ENCODE assay signal across 8 mouse cellular contexts in the genomic region with DNA sequence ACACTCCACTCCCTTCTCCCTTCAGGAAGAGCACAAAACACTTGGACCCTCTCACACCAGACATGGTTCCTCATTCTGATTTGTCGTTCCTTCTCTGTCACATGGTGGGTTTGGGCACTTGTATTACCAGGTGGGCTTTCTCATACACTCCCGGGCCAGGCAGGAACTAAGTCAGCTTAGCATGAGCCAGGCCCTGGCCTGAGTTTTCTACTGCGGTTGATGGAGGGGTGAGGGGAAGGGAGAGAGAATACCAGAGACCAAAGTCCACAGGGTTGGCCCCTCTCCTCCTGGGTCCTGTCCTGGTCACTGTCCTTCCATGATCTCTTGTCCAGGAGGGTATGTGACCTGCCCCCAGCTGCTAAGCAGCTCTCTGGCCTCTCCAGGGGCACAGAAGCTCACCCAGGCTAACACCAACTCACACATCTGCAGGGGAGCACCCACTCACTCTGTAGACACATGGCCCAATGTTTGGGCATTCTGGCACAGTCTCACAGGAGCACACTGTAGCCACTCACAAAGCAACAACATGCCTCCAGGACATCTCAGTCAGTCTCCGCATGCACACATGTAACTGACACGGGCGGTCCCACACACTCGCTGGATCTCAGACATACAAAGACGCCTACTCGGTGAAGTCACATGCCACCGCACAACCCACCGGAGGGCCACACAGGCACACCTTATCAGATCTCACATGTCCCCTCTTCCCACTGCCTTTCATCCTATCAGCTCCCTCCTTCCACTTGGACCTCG. TPM values are rescaled to one million over a fixed set of nuclear protein-coding genes. Genes with fewer than 3 reads are reported as not detected.
DNase-seq lines count a peak whose midpoint lies in the region; ATAC-seq lines count a peak whose summit lies in the region.

No protein-coding gene starts in this region.

- peak overlapping the region; percentile 78 for H3K4me3 ChIP-seq in forebrain, embryonic 16.5 days (replicated peaks; ENCODE audit: low read length)
- H3K4me3 ChIP-seq in limb, embryonic 12.5 days (replicated peaks), result peak overlapping the region; percentile 97

- H3K9ac ChIP-seq in forebrain, embryonic 16.5 days (replicated peaks; ENCODE audit: low read depth, low read length), result peak overlapping the region; percentile 99
- peak overlapping the region; percentile 100 for H3K9ac ChIP-seq in limb, embryonic 12.5 days (replicated peaks)

- no peaks in the 10 kb centered on the region for H3K9me3 ChIP-seq in forebrain, embryonic 16.5 days (ENCODE audit: control insufficient read depth, low read length)
- no peaks in the 10 kb centered on the region for H3K9me3 ChIP-seq in limb, embryonic 12.5 days

- peak; percentile 43 to 54 for DNase-seq in cerebellum, adult 18-20 months
- DNase-seq in cerebellum, adult 8-10 months, result no peak
- peak; percentile 58 for DNase-seq in NIH3T3 (ENCODE audit: low read depth)
- peak; percentile 71 for DNase-seq in kidney, adult 18-20 months
- DNase-seq in retina, postnatal 1 day, result peak; percentile 54
- DNase-seq in spleen, postnatal 36 days (ENCODE audit: low spot score in 2 of 2), result no peak

- H3K4me2 ChIP-seq in forebrain, embryonic 16.5 days (ENCODE audit: low read length), result peak overlapping the region; percentile 93
- H3K4me2 ChIP-seq in limb, embryonic 12.5 days, result peak overlapping the region; percentile 98

- peak overlapping the region; percentile 100 for H3K27ac ChIP-seq in forebrain, embryonic 16.5 days (ENCODE audit: low read length)
- H3K27ac ChIP-seq in limb, embryonic 12.5 days, result peak overlapping the region; percentile 100

- ATAC-seq in forebrain, embryonic 16.5 days, result no peak
- no peak for ATAC-seq in limb, embryonic 12.5 days (ENCODE audit: insufficient number of reproducible peaks, insufficient read depth, low FRiP score, low TSS enrichment, low read depth)

- H3K4me1 ChIP-seq in forebrain, embryonic 16.5 days (replicated peaks; ENCODE audit: control insufficient read depth, insufficient read depth, low read length), result peaks cover 57% of the 10 kb centered on the region
- H3K4me1 ChIP-seq in limb, embryonic 12.5 days (replicated peaks), result peaks cover 55% of the 10 kb centered on the region

- H3K27me3 ChIP-seq in forebrain, embryonic 16.5 days (replicated peaks; ENCODE audit: control insufficient read depth, insufficient read depth, low read length), result no peaks in the 10 kb centered on the region
- H3K27me3 ChIP-seq in limb, embryonic 12.5 days, result peaks cover 5% of the 10 kb centered on the region; the same call in 1 of the 2 replicates

- 0% methylated on average over 12 of the region's 12 CpGs for WGBS in forebrain, embryonic 16.5 days
- 7% methylated on average over 12 of the region's 12 CpGs for WGBS in limb, embryonic 12.5 days

- H3K36me3 ChIP-seq in forebrain, embryonic 16.5 days (ENCODE audit: control insufficient read depth, insufficient read depth), result peaks cover 14% of the 10 kb centered on the region
- peaks cover 31% of the 10 kb centered on the region for H3K36me3 ChIP-seq in limb, embryonic 12.5 days

RNA-seq across cellular contexts. Expression of a gene that starts 3.8 kb away (rescaled TPM):
- polyA plus RNA-seq in forebrain, embryonic 16.5 days (2015; fragmentation: Nextera tagmentation; extraction: Ambion mirVana), result 666 and 701 TPM in 2 replicates
- 325 and 346 TPM in 2 replicates for polyA plus RNA-seq in limb, embryonic 12.5 days (2016; fragmentation: Nextera tagmentation; extraction: Ambion mirVana)

RNA-seq across cellular contexts. Expression of a gene that starts 4.6 kb away (rescaled TPM):
- polyA plus RNA-seq in forebrain, embryonic 16.5 days (2015; fragmentation: Nextera tagmentation; extraction: Ambion mirVana), result 1.7 and 2.9 TPM in 2 replicates
- 2.2 TPM in 2 replicates for polyA plus RNA-seq in limb, embryonic 12.5 days (2016; fragmentation: Nextera tagmentation; extraction: Ambion mirVana)

RNA-seq across cellular contexts. Expression of a gene that starts 15.1 kb away (rescaled TPM):
- 459 and 463 TPM in 2 replicates for polyA plus RNA-seq in forebrain, embryonic 16.5 days (2015; fragmentation: Nextera tagmentation; extraction: Ambion mirVana)
- 401 and 407 TPM in 2 replicates for polyA plus RNA-seq in limb, embryonic 12.5 days (2016; fragmentation: Nextera tagmentation; extraction: Ambion mirVana)

RNA-seq across cellular contexts. Expression of a gene that starts 28.1 kb away (rescaled TPM):
- polyA plus RNA-seq in forebrain, embryonic 16.5 days (2015; fragmentation: Nextera tagmentation; extraction: Ambion mirVana), result 0.06 and 0.30 TPM in 2 replicates
- polyA plus RNA-seq in limb, embryonic 12.5 days (2016; fragmentation: Nextera tagmentation; extraction: Ambion mirVana), result 0.15 TPM in 1 of 2 replicates, not detected in the other

RNA-seq across cellular contexts. Expression of a gene that starts 49.2 kb away (rescaled TPM):
- polyA plus RNA-seq in forebrain, embryonic 16.5 days (2015; fragmentation: Nextera tagmentation; extraction: Ambion mirVana), result 94.4 and 96.7 TPM in 2 replicates
- polyA plus RNA-seq in limb, embryonic 12.5 days (2016; fragmentation: Nextera tagmentation; extraction: Ambion mirVana), result 114 and 124 TPM in 2 replicates

Comparison
In these comparisons a context has a peak if more than half of its experiments do, and no peak if none do; other contexts are left out.
1. DNase-seq: peak in cerebellum, adult 18-20 months (2 of 2), NIH3T3 (single experiment), kidney, adult 18-20 months (single experiment) and retina, postnatal 1 day (single experiment); none in cerebellum, adult 8-10 months (single experiment) and spleen, postnatal 36 days (0 of 2).